18 mouse cellular contexts compared by ENCODE assay signal in genomic region chr6:135450573-135450972, GRCm38 (mm10).
DNase-seq lines count a peak whose midpoint lies in the region; ATAC-seq lines count a peak whose summit lies in the region.
"Had no signal": no experiment of that assay in that cellular context is flagged by ENCODE, and none has a peak within 500 bp of the region (broad histone marks: within the 10 kb centered on the region; RNA-seq: fewer than 3 reads in every experiment).

No protein-coding gene starts in this region.

- no peak for DNase-seq in heart, postnatal 36 days
- peak; percentile 86 for DNase-seq in 416B (ENCODE audit: low read depth)
- peak; percentile 9 to 35 for DNase-seq in thymus, adult 18-20 months
- no peak for DNase-seq in cerebellum, adult 9-11 months
- no peak for DNase-seq in gastrocnemius, postnatal 14 days
- DNase-seq in cerebellum, adult 18-20 months = no peak
- DNase-seq: adrenal gland, postnatal 14 days; cerebellum, postnatal 25 days; heart, postnatal 4 days; kidney, adult 9 months had no signal

- no peaks in the 10 kb centered on the region for H3K4me1 ChIP-seq in heart, embryonic 16.5 days (ENCODE audit: control insufficient read depth, insufficient read depth, low read length)
- H3K4me1 ChIP-seq: embryonic facial prominence, embryonic 10.5 days; lung, embryonic 15.5 days; midbrain, embryonic 13.5 days had no signal

- no peaks in the 10 kb centered on the region for H3K36me3 ChIP-seq in heart, embryonic 16.5 days (ENCODE audit: control insufficient read depth, insufficient read depth)
- H3K36me3 ChIP-seq: embryonic facial prominence, embryonic 10.5 days; G1E; lung, embryonic 15.5 days; midbrain, embryonic 13.5 days had no signal

- ATAC-seq in heart, embryonic 16.5 days (replicated peaks; ENCODE audit: extremely low read depth, insufficient read depth, low FRiP score) = peak; percentile 52; the same call in 1 of the 2 replicates
- ATAC-seq in common myeloid progenitor, adult 5-6 weeks (replicated peaks; ENCODE audit: low read depth, poor library complexity, severe bottlenecking) = peak; percentile 98
- ATAC-seq: midbrain, embryonic 13.5 days had no signal

- WGBS in heart, embryonic 16.5 days = 64% methylated on average over 7 of the region's 7 CpGs

- H3K27ac ChIP-seq in heart, embryonic 16.5 days (ENCODE audit: low read length) = no peak overlapping the region
- H3K27ac ChIP-seq: embryonic facial prominence, embryonic 10.5 days; lung, embryonic 15.5 days; midbrain, embryonic 13.5 days had no signal

- H3K27me3 ChIP-seq in heart, embryonic 16.5 days (ENCODE audit: control insufficient read depth, insufficient read depth, low read length) = no peaks in the 10 kb centered on the region
- H3K27me3 ChIP-seq: lung, embryonic 15.5 days; midbrain, embryonic 13.5 days had no signal

- no peaks in the 10 kb centered on the region; the same call in 1 of the 2 replicates for H3K9me3 ChIP-seq in heart, embryonic 16.5 days (replicated peaks; ENCODE audit: control insufficient read depth, low read length)
- H3K9me3 ChIP-seq: embryonic facial prominence, embryonic 10.5 days; lung, embryonic 15.5 days; midbrain, embryonic 13.5 days had no signal

- H3K9ac ChIP-seq in heart, embryonic 16.5 days (ENCODE audit: low read length) = no peak overlapping the region
- H3K9ac ChIP-seq: lung, embryonic 15.5 days; midbrain, embryonic 13.5 days had no signal

- H3K4me2 ChIP-seq in heart, embryonic 16.5 days (ENCODE audit: low read depth, low read length) = no peak overlapping the region
- H3K4me2 ChIP-seq: heart, embryonic 11.5 days; lung, embryonic 15.5 days; midbrain, embryonic 13.5 days had no signal

- no peak overlapping the region for H3K4me3 ChIP-seq in heart, embryonic 16.5 days (ENCODE audit: low read length)
- H3K4me3 ChIP-seq: embryonic facial prominence, embryonic 10.5 days; erythroblast, embryonic 14.5 days; lung, embryonic 15.5 days; midbrain, embryonic 13.5 days had no signal

- intact Hi-C loops in heart, postnatal 36 days (cut with DNase I) = no loop called here
- intact Hi-C loops in gastrocnemius, postnatal 14 days (cut with DNase I; ENCODE audit: low total_unique reads) = no loop called here

Comparison
In these comparisons a context has a peak if more than half of its experiments do, and no peak if none do; other contexts are left out.
1. DNase-seq: peak in 416B (single experiment) and thymus, adult 18-20 months (2 of 2); none in heart, postnatal 36 days (0 of 2), cerebellum, adult 9-11 months (single experiment), gastrocnemius, postnatal 14 days (single experiment) and cerebellum, adult 18-20 months (0 of 2).